Mouse (Mus musculus): Measurements from ENCODE around the gene Jag2.

DNA sequence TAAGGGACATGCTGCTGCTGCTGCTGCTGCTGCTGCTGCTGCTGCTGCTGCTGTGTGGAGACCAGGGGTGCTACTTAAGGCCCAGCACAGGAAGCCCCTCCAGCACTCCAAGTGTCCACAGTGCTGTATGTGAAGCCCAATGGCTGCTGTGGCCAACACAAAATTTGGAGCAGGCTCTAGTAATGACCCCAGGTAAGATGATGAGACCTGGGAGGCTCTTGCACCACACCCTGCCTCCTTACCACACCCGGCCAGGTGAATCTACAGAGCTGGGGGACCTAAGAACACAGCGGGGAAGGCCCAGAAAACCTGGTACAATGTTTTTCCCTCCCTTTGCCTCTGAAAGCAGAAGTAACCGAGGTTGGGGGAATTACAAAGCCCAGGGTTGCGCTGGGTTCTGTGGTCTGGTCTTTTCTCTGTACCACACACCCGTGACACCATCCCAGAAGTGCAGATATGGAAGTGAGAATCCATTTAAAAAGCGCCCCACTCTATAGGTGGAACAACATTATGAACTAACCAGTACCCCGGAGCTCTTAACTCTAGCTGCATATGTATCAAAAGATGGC, 62.4 kb downstream of the Jag2 start:
- TF ChIP-seq POLR2A (IDR thresholded peaks at IDR 0.05; ENCODE audit: borderline replicate concordance, insufficient read depth, low read length): no peak
- TF ChIP-seq CTCF (IDR thresholded peaks at IDR 0.05; ENCODE audit: borderline replicate concordance, insufficient read depth, low read depth, low read length): no peak

All from cerebellum, adult 2 months (tissue).